8 mouse cellular contexts compared by ENCODE assay signal in genomic region chr7:64839801-64840575, GRCm38 (mm10). TPM values are rescaled to one million over a fixed set of nuclear protein-coding genes. Genes with fewer than 3 reads are reported as not detected.
DNase-seq lines count a peak whose midpoint lies in the region; ATAC-seq and TF ChIP-seq lines count a peak whose summit lies in the region.

No protein-coding gene starts in this region.

- H3K9me3 ChIP-seq in embryonic facial prominence, embryonic 12.5 days, result no peaks in the 10 kb centered on the region
- H3K9me3 ChIP-seq in heart, embryonic 10.5 days, result no peaks in the 10 kb centered on the region
- H3K9me3 ChIP-seq in kidney, embryonic 14.5 days (ENCODE audit: control insufficient read depth, low read length), result no peaks in the 10 kb centered on the region
- no peaks in the 10 kb centered on the region for H3K9me3 ChIP-seq in limb, embryonic 12.5 days
- H3K9me3 ChIP-seq in midbrain, embryonic 15.5 days, result no peaks in the 10 kb centered on the region
- no peaks in the 10 kb centered on the region for H3K9me3 ChIP-seq in stomach, postnatal 0 days (ENCODE audit: control insufficient read depth, low read length)

- ATAC-seq in embryonic facial prominence, embryonic 12.5 days (ENCODE audit: insufficient number of reproducible peaks, insufficient read depth, low FRiP score, low TSS enrichment), result peak; percentile 65
- peak; percentile 94 for ATAC-seq in kidney, embryonic 14.5 days (ENCODE audit: low FRiP score, low TSS enrichment)
- ATAC-seq in limb, embryonic 12.5 days (ENCODE audit: insufficient number of reproducible peaks, insufficient read depth, low FRiP score, low TSS enrichment, low read depth), result peak; percentile 84
- ATAC-seq in midbrain, embryonic 15.5 days (replicated peaks), result peak; percentile 76
- ATAC-seq in stomach, postnatal 0 days (ENCODE audit: low FRiP score, low TSS enrichment), result peak; percentile 80

- H3K4me3 ChIP-seq in embryonic facial prominence, embryonic 12.5 days, result peak overlapping the region; percentile 23
- peak overlapping the region; percentile 54 for H3K4me3 ChIP-seq in heart, embryonic 10.5 days
- peak overlapping the region; percentile 12; the same call in 1 of the 2 replicates for H3K4me3 ChIP-seq in kidney, embryonic 14.5 days (ENCODE audit: low read length)
- H3K4me3 ChIP-seq in limb, embryonic 12.5 days (replicated peaks), result peak overlapping the region; percentile 17; the same call in 1 of the 2 replicates
- H3K4me3 ChIP-seq in midbrain, embryonic 15.5 days, result peak overlapping the region; percentile 17
- H3K4me3 ChIP-seq in stomach, postnatal 0 days (ENCODE audit: low read depth, low read length), result 0 out of 2 replicates have a peak overlapping the region, but pooled peaks have one; percentile 12

- no peak overlapping the region; the same call in 1 of the 2 replicates for H3K9ac ChIP-seq in embryonic facial prominence, embryonic 12.5 days
- peak overlapping the region; percentile 9; the same call in 1 of the 2 replicates for H3K9ac ChIP-seq in kidney, embryonic 14.5 days (ENCODE audit: low read depth, low read length)
- H3K9ac ChIP-seq in limb, embryonic 12.5 days (replicated peaks), result 0 out of 2 replicates have a peak overlapping the region, but pooled peaks have one; percentile 37
- H3K9ac ChIP-seq in midbrain, embryonic 15.5 days, result no peak overlapping the region
- 0 out of 2 replicates have a peak overlapping the region, but pooled peaks have one; percentile 13 for H3K9ac ChIP-seq in stomach, postnatal 0 days (ENCODE audit: low read length)

- peak; percentile 73 for DNase-seq in adrenal gland, adult 2 months
- DNase-seq in heart, embryonic 10.5 days (ENCODE audit: low spot score), result peak; percentile 81
- peak; percentile 42 for DNase-seq in stomach, postnatal 0 days (ENCODE audit: low spot score)
- DNase-seq in adipocyte (ENCODE audit: low spot score), result no peak

- no peak for TF ChIP-seq EP300 in stomach, postnatal 0 days (optimal IDR thresholded peaks at IDR 0.05)

- H3K4me1 ChIP-seq in embryonic facial prominence, embryonic 12.5 days, result peaks cover 9% of the 10 kb centered on the region; the same call in 1 of the 2 replicates
- H3K4me1 ChIP-seq in heart, embryonic 10.5 days, result peaks cover 8% of the 10 kb centered on the region
- 0 out of 2 replicates have a peak, but pooled peaks cover 2% of the 10 kb centered on the region for H3K4me1 ChIP-seq in kidney, embryonic 14.5 days (ENCODE audit: control insufficient read depth, insufficient read depth, low read length)
- H3K4me1 ChIP-seq in limb, embryonic 12.5 days (replicated peaks), result peaks cover 11% of the 10 kb centered on the region
- peaks cover 20% of the 10 kb centered on the region for H3K4me1 ChIP-seq in midbrain, embryonic 15.5 days
- no peaks in the 10 kb centered on the region for H3K4me1 ChIP-seq in stomach, postnatal 0 days (replicated peaks; ENCODE audit: control insufficient read depth, insufficient read depth)

- WGBS in embryonic facial prominence, embryonic 12.5 days, result under 1% methylated on average over 21 of the region's 21 CpGs
- WGBS in heart, embryonic 10.5 days, result 3% methylated on average over 21 of the region's 21 CpGs
- WGBS in kidney, embryonic 14.5 days, result 1% methylated on average over 21 of the region's 21 CpGs
- 2% methylated on average over 21 of the region's 21 CpGs for WGBS in limb, embryonic 12.5 days
- 2% methylated on average over 21 of the region's 21 CpGs for WGBS in midbrain, embryonic 15.5 days
- 4% methylated on average over 20 of the region's 21 CpGs for WGBS in stomach, postnatal 0 days

- no peaks in the 10 kb centered on the region for H3K36me3 ChIP-seq in embryonic facial prominence, embryonic 12.5 days
- no peaks in the 10 kb centered on the region for H3K36me3 ChIP-seq in heart, embryonic 10.5 days
- no peaks in the 10 kb centered on the region for H3K36me3 ChIP-seq in kidney, embryonic 14.5 days (ENCODE audit: control insufficient read depth, insufficient read depth, low read length)
- H3K36me3 ChIP-seq in limb, embryonic 12.5 days, result no peaks in the 10 kb centered on the region
- H3K36me3 ChIP-seq in midbrain, embryonic 15.5 days (replicated peaks), result no peaks in the 10 kb centered on the region
- H3K36me3 ChIP-seq in stomach, postnatal 0 days (ENCODE audit: control insufficient read depth, insufficient read depth, low read length), result no peaks in the 10 kb centered on the region

- no peak overlapping the region for H3K27ac ChIP-seq in embryonic facial prominence, embryonic 12.5 days
- peak overlapping the region; percentile 64; the same call in 1 of the 2 replicates for H3K27ac ChIP-seq in heart, embryonic 10.5 days
- H3K27ac ChIP-seq in kidney, embryonic 14.5 days (ENCODE audit: low read depth, low read length), result no peak overlapping the region
- H3K27ac ChIP-seq in limb, embryonic 12.5 days, result no peak overlapping the region
- no peak overlapping the region for H3K27ac ChIP-seq in midbrain, embryonic 15.5 days
- no peak overlapping the region for H3K27ac ChIP-seq in stomach, postnatal 0 days (replicated peaks)

- TF ChIP-seq CTCF in stomach, postnatal 0 days (IDR thresholded peaks at IDR 0.05; ENCODE audit: low read depth), result peak; percentile 67

- peak overlapping the region; percentile 50 for H3K4me2 ChIP-seq in embryonic facial prominence, embryonic 12.5 days (replicated peaks)
- H3K4me2 ChIP-seq in kidney, embryonic 14.5 days (replicated peaks; ENCODE audit: low read depth, low read length), result peak overlapping the region; percentile 43
- peak overlapping the region; percentile 52 for H3K4me2 ChIP-seq in limb, embryonic 12.5 days
- H3K4me2 ChIP-seq in midbrain, embryonic 15.5 days, result peak overlapping the region; percentile 45
- H3K4me2 ChIP-seq in stomach, postnatal 0 days (replicated peaks; ENCODE audit: low read depth), result peak overlapping the region; percentile 48

- H3K27me3 ChIP-seq in embryonic facial prominence, embryonic 12.5 days, result no peaks in the 10 kb centered on the region
- H3K27me3 ChIP-seq in heart, embryonic 10.5 days (ENCODE audit: insufficient read depth, poor library complexity, severe bottlenecking), result no peaks in the 10 kb centered on the region
- H3K27me3 ChIP-seq in kidney, embryonic 14.5 days (ENCODE audit: control insufficient read depth, insufficient read depth, low read length), result no peaks in the 10 kb centered on the region
- H3K27me3 ChIP-seq in limb, embryonic 12.5 days, result no peaks in the 10 kb centered on the region
- H3K27me3 ChIP-seq in midbrain, embryonic 15.5 days (replicated peaks), result no peaks in the 10 kb centered on the region
- no peaks in the 10 kb centered on the region for H3K27me3 ChIP-seq in stomach, postnatal 0 days (ENCODE audit: control insufficient read depth, insufficient read depth, low read length)

RNA-seq across cellular contexts. Expression of gene Nsmce3, which starts 32.8 kb away (rescaled TPM):
- total RNA-seq in adrenal gland, adult 2 months (2021), result 1 to 10 TPM; 6.4 to 9.7 TPM
- 7.1 and 8.6 TPM in 2 replicates for polyA plus RNA-seq in adrenal gland, adult 2 months (2012; rRNA removed)
- polyA plus RNA-seq in embryonic facial prominence, embryonic 12.5 days (2016; fragmentation: Nextera tagmentation; extraction: Ambion mirVana), result 13.3 and 13.4 TPM in 2 replicates
- 8.1 and 10.5 TPM in 2 replicates for polyA plus RNA-seq in heart, embryonic 10.5 days (2016; fragmentation: Nextera tagmentation; extraction: Ambion mirVana)
- polyA plus RNA-seq in kidney, embryonic 14.5 days (2014; fragmentation: Nextera tagmentation; extraction: Ambion mirVana), result 11.2 and 12.7 TPM in 2 replicates
- polyA plus RNA-seq in limb, embryonic 12.5 days (2016; fragmentation: Nextera tagmentation; extraction: Ambion mirVana), result 11.6 and 12.0 TPM in 2 replicates
- polyA plus RNA-seq in midbrain, embryonic 15.5 days (2015; fragmentation: Nextera tagmentation; extraction: Ambion mirVana), result 10.1 and 10.5 TPM in 2 replicates
- 8.4 TPM in 2 replicates for polyA plus RNA-seq in stomach, postnatal 0 days (2015; fragmentation: Nextera tagmentation; extraction: Ambion mirVana)

Comparison
In these comparisons a context has a peak if more than half of its experiments do, and no peak if none do; other contexts are left out.
1. H3K9ac ChIP-seq: peak in kidney, embryonic 14.5 days (single experiment), limb, embryonic 12.5 days (single experiment) and stomach, postnatal 0 days (single experiment); none in embryonic facial prominence, embryonic 12.5 days (single experiment) and midbrain, embryonic 15.5 days (single experiment).
2. Peak in every context shown above with its lines, with median percentiles within 50 percentile points of each other: ATAC-seq, H3K4me2 ChIP-seq and H3K4me3 ChIP-seq.